Mouse (Mus musculus) erythroblast, embryonic 14.5 days (primary cell): ENCODE results near the gene Atxn3. TPM values are rescaled to one million over a fixed set of nuclear protein-coding genes. Genes with fewer than 3 reads are reported as not detected.

Experiments
- H3K27me3 ChIP-seq: 2 replicates; pipeline ENCODE4 v1.6.1; 2012; ENCODE audit warnings: inconsistent platforms; ENCODE audit not compliant: control insufficient read depth
- H3K36me3 ChIP-seq: 2 replicates; pipeline ENCODE4 v1.6.1; 2012; ENCODE audit warnings: mild to moderate bottlenecking, inconsistent platforms; ENCODE audit not compliant: control insufficient read depth
- H3K4me1 ChIP-seq: 2 replicates; pipeline ENCODE4 v1.6.1; 2012; ENCODE audit warnings: inconsistent platforms; ENCODE audit not compliant: control insufficient read depth
- H3K4me3 ChIP-seq: replicated peaks from 2 replicates; pipeline ENCODE3; 2012; ENCODE audit warnings: moderate library complexity, mild to moderate bottlenecking, inconsistent platforms
- H3K9me3 ChIP-seq: 2 replicates; pipeline ENCODE4 v1.6.1; 2012; ENCODE audit warnings: low read length, inconsistent platforms, mixed read lengths; ENCODE audit not compliant: control insufficient read depth
- GATA1 ChIP-seq: IDR thresholded peaks from 2 replicates; pipeline ENCODE4 v1.6.1; 2012; ENCODE audit warnings: low read length, inconsistent platforms, mixed read lengths
- TAL1 ChIP-seq: IDR thresholded peaks from 3 replicates; pipeline ENCODE4 v1.6.1; 2012; ENCODE audit warnings: low read length, inconsistent platforms, mixed read lengths
- polyA plus RNA-seq: library from polyadenylated mRNA; stranded (reverse); fragments of >175 nt; gene quantifications from 2 replicates; pipeline ENCODE4 v1.2.3, GENCODE M21; 2012

Gene Atxn3
- polyA plus RNA-seq, 1 experiment = 0.06 TPM

- H3K36me3 ChIP-seq = peaks cover 60% of the 10 kb centered on the region
- H3K9me3 ChIP-seq = no peaks in the 10 kb centered on the region
- TF ChIP-seq TAL1 (no peak), GATA1 (no peak)
- H3K4me1 ChIP-seq = no peaks in the 10 kb centered on the region
- H3K27me3 ChIP-seq = no peaks in the 10 kb centered on the region
- no peak overlapping the region for H3K4me3 ChIP-seq
Measured at GRCm38 (mm10) chr12:101884926-101885325, 73.1 kb downstream of the Atxn3 start.

DNA sequence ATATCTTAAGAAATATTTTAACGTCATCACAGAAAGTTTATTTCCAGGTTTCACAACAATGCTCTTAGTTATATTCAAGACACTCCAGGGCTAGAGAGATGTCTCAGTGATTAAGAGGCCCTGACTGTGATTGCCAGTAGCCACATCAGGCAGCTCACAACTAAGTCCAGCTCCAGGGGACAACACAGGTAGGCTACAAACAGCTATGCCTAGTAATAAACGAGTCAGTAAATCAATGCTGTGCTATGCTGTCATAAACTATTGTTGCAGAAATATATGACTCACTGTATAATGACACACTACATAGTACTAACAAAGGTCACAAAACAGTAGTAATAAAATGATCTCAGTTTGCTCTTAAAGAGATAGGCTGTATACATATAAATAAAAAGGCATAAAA, 81.7 kb downstream of the Atxn3 start:
- no peaks in the 10 kb centered on the region for H3K27me3 ChIP-seq
- no peak for TF ChIP-seq GATA1
- H3K36me3 ChIP-seq = peaks cover 58% of the 10 kb centered on the region

DNA sequence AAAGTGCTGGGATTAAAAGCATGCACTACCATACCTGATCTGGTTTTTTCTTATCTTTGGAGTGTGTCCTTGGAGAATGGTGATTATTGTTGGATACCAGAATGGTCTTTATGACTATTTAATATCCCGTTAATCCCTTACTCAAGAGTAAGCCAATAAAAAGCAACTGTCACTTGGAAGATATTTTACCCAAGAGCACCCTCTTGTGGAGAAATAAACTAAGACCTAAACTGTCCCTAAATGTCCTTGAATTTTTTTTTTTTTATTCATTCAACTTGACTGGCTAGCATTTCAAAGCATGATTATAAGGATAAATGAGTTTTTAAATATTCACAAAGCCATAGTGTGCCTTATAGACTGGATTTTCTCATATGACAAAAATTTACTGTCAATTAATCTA, 82.9 kb downstream of the Atxn3 start:
- no peaks in the 10 kb centered on the region for H3K9me3 ChIP-seq
- peaks cover 53% of the 10 kb centered on the region for H3K36me3 ChIP-seq
- no peaks in the 10 kb centered on the region for H3K4me1 ChIP-seq
- no peaks in the 10 kb centered on the region for H3K27me3 ChIP-seq
- no peak for TF ChIP-seq TAL1
- H3K4me3 ChIP-seq = no peak overlapping the region

More for the DNA sequence above, 81.7 kb downstream of the Atxn3 start:
- H3K9me3 ChIP-seq = no peaks in the 10 kb centered on the region
- H3K4me1 ChIP-seq = no peaks in the 10 kb centered on the region
- H3K4me3 ChIP-seq = no peak overlapping the region

Other genes with a start within 250 kb of the Atxn3 start
- not detected in 2 replicates for gene Tc2n, start 239.7 kb downstream of the Atxn3 start, polyA plus RNA-seq
- gene Fbln5, start 139.2 kb downstream of the Atxn3 start, polyA plus RNA-seq = 0.02 TPM in 1 of 2 replicates, not detected in the other
- 0.03 and 0.06 TPM in 2 replicates for gene Trip11, start 45.0 kb downstream of the Atxn3 start, polyA plus RNA-seq
- gene Cpsf2, start 17.7 kb upstream of the Atxn3 start, polyA plus RNA-seq = 0.39 and 0.41 TPM in 2 replicates
- not detected in 2 replicates for gene Slc24a4, start 170.5 kb upstream of the Atxn3 start, polyA plus RNA-seq